ENCODE assay signal across 20 mouse cellular contexts in the genomic region with DNA sequence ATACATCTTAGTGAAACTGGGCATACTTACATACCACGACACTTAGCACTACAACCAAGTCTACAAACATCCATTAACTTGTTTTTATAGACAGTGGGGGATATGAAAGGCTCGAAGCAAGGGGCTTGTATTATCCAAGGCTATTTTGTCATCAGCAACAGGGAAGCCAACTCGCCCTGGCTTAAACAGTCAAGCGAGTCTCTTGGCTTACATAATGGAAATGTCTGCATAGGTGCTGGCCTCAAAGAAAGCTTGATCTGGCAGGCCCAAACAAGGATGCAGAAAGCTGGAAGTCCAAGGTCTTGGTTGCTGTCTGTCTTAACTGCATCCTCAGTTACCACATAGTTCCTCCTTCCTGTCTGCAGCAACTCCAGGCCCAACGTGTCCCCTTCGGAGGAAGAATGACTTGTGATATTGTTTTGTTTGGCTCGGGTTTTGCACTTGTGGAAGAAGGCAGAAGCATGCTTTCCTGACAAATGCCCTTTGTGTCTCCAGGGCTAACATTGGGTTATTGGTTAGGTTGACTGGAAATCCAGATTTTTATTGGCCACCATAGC. TPM values are rescaled to one million over a fixed set of nuclear protein-coding genes. Genes with fewer than 3 reads are reported as not detected.
DNase-seq lines count a peak whose midpoint lies in the region; ATAC-seq lines count a peak whose summit lies in the region.
"Had no signal": no experiment of that assay in that cellular context is flagged by ENCODE, and none has a peak within 500 bp of the region (broad histone marks: within the 10 kb centered on the region; RNA-seq: fewer than 3 reads in every experiment).

No protein-coding gene starts in this region.

- H3K36me3 ChIP-seq in kidney, embryonic 16.5 days (ENCODE audit: insufficient read depth, low read length) = no peaks in the 10 kb centered on the region
- no peaks in the 10 kb centered on the region for H3K36me3 ChIP-seq in limb, embryonic 15.5 days
- no peaks in the 10 kb centered on the region for H3K36me3 ChIP-seq in hindbrain, embryonic 12.5 days

- peak overlapping the region; percentile 13; the same call in 1 of the 2 replicates for H3K27ac ChIP-seq in kidney, embryonic 16.5 days (ENCODE audit: low read length)
- H3K27ac ChIP-seq in limb, embryonic 15.5 days = peak overlapping the region; percentile 70
- no peak overlapping the region for H3K27ac ChIP-seq in hindbrain, embryonic 12.5 days
- H3K27ac ChIP-seq: forebrain, embryonic 13.5 days; heart, adult 2 months had no signal

- no peak overlapping the region for H3K4me3 ChIP-seq in kidney, embryonic 16.5 days (ENCODE audit: low read length)
- H3K4me3 ChIP-seq in limb, embryonic 15.5 days = no peak overlapping the region
- H3K4me3 ChIP-seq in hindbrain, embryonic 12.5 days = no peak overlapping the region
- H3K4me3 ChIP-seq: forebrain, embryonic 13.5 days; heart, adult 2 months had no signal

- peaks cover 22% of the 10 kb centered on the region for H3K4me1 ChIP-seq in kidney, embryonic 16.5 days (ENCODE audit: insufficient read depth, low read length)
- peaks cover 31% of the 10 kb centered on the region for H3K4me1 ChIP-seq in limb, embryonic 15.5 days
- H3K4me1 ChIP-seq in hindbrain, embryonic 12.5 days = no peaks in the 10 kb centered on the region
- H3K4me1 ChIP-seq: forebrain, embryonic 13.5 days had no signal

- H3K9me3 ChIP-seq in kidney, embryonic 16.5 days (ENCODE audit: low read length) = no peaks in the 10 kb centered on the region
- H3K9me3 ChIP-seq in limb, embryonic 15.5 days = no peaks in the 10 kb centered on the region
- H3K9me3 ChIP-seq in hindbrain, embryonic 12.5 days (replicated peaks) = no peaks in the 10 kb centered on the region
- H3K9me3 ChIP-seq: forebrain, embryonic 13.5 days had no signal

- H3K27me3 ChIP-seq in kidney, embryonic 16.5 days (ENCODE audit: insufficient read depth, low read length) = no peaks in the 10 kb centered on the region
- no peaks in the 10 kb centered on the region for H3K27me3 ChIP-seq in limb, embryonic 15.5 days
- H3K27me3 ChIP-seq in hindbrain, embryonic 12.5 days = no peaks in the 10 kb centered on the region
- H3K27me3 ChIP-seq: forebrain, embryonic 13.5 days had no signal

- DNase-seq in kidney, adult 11 months = peak; percentile 9
- no peak for DNase-seq in kidney, postnatal 10 days
- DNase-seq in adipocyte (ENCODE audit: low spot score) = peak; percentile 34
- DNase-seq in layer of hippocampus, adult 9-10 months (ENCODE audit: low spot score) = no peak
- DNase-seq: B cell, adult 2 months; cerebellum, adult 2 months; cerebellum, postnatal 36 days; gastrocnemius, postnatal 14 days; heart, adult 2 months; heart, postnatal 14 days; liver, postnatal 0 days; lung, postnatal 14 days; right cerebral cortex, postnatal 4 days; thymus, adult 2 months had no signal

- no peak overlapping the region for H3K9ac ChIP-seq in kidney, embryonic 16.5 days (replicated peaks; ENCODE audit: low read length)
- no peak overlapping the region for H3K9ac ChIP-seq in limb, embryonic 15.5 days
- H3K9ac ChIP-seq in hindbrain, embryonic 12.5 days = no peak overlapping the region
- H3K9ac ChIP-seq: forebrain, embryonic 13.5 days; liver, postnatal 0 days had no signal

- ATAC-seq in kidney, embryonic 16.5 days (ENCODE audit: low FRiP score, low TSS enrichment) = no peak
- ATAC-seq in limb, embryonic 15.5 days (ENCODE audit: insufficient number of reproducible peaks, low FRiP score, low TSS enrichment, low read depth) = peak; percentile 56; the same call in 1 of the 2 replicates
- no peak for ATAC-seq in hindbrain, embryonic 12.5 days (ENCODE audit: low FRiP score)
- ATAC-seq: forebrain, embryonic 13.5 days; liver, postnatal 0 days; midbrain, embryonic 16.5 days had no signal

- 54% methylated on average over 7 of the region's 7 CpGs for WGBS in kidney, embryonic 16.5 days
- WGBS in limb, embryonic 15.5 days = 42% methylated on average over 7 of the region's 7 CpGs
- WGBS in hindbrain, embryonic 12.5 days = 76% methylated on average over 7 of the region's 7 CpGs

- H3K4me2 ChIP-seq in kidney, embryonic 16.5 days (replicated peaks; ENCODE audit: low read depth, low read length) = no peak overlapping the region
- H3K4me2 ChIP-seq in limb, embryonic 15.5 days = no peak overlapping the region
- no peak overlapping the region for H3K4me2 ChIP-seq in hindbrain, embryonic 12.5 days (replicated peaks)
- H3K4me2 ChIP-seq: forebrain, embryonic 13.5 days had no signal

RNA-seq across cellular contexts. Expression of gene 2010111I01Rik, which starts 21.3 kb away (rescaled TPM):
- polyA plus RNA-seq in kidney, embryonic 16.5 days (2015; fragmentation: Nextera tagmentation; extraction: Ambion mirVana) = 146 and 147 TPM in 2 replicates
- 240 and 248 TPM in 2 replicates for polyA plus RNA-seq in limb, embryonic 15.5 days (2015; fragmentation: Nextera tagmentation; extraction: Ambion mirVana)
- 47.6 and 68.4 TPM in 2 replicates for polyA plus RNA-seq in hindbrain, embryonic 12.5 days (2016; fragmentation: Nextera tagmentation; extraction: Ambion mirVana)

RNA-seq across cellular contexts. Expression of gene Fbp1, which starts 55.3 kb away (rescaled TPM):
- 132 and 211 TPM in 2 replicates for polyA plus RNA-seq in kidney, embryonic 16.5 days (2015; fragmentation: Nextera tagmentation; extraction: Ambion mirVana)
- polyA plus RNA-seq in limb, embryonic 15.5 days (2015; fragmentation: Nextera tagmentation; extraction: Ambion mirVana) = 1.4 and 1.5 TPM in 2 replicates
- polyA plus RNA-seq in hindbrain, embryonic 12.5 days (2016; fragmentation: Nextera tagmentation; extraction: Ambion mirVana) = 0.19 TPM in 1 of 2 replicates, not detected in the other
- polyA plus RNA-seq: cerebellum, adult 2 months; embryonic facial prominence, embryonic 11.5 days; forebrain, embryonic 13.5 days; midbrain, embryonic 16.5 days had no signal

Comparison
In these comparisons a context has a peak if more than half of its experiments do, and no peak if none do; other contexts are left out.
1. DNase-seq: peak in kidney, adult 11 months (single experiment) and adipocyte (single experiment); none in kidney, postnatal 10 days (single experiment) and layer of hippocampus, adult 9-10 months (single experiment).
2. RNA of gene Fbp1, which starts 55.3 kb away (polyA plus RNA-seq): 132 to 211 TPM in kidney, embryonic 16.5 days; 1.4 to 1.5 TPM in limb, embryonic 15.5 days and 0.19 TPM in hindbrain, embryonic 12.5 days; every median in the first group is over 10 times any median in the second.